Mouse (Mus musculus): ENCODE measurements at regions not wholly inside any gene's neighbourhood (a gene's known extent, or its start where the extent isn't known, plus 50 kb on each side); places are given as distances from the start of the nearest gene placed in this dataset.
A peak's percentile ranks its signal among the peaks of the same experiment; 100 is the strongest.

DNA sequence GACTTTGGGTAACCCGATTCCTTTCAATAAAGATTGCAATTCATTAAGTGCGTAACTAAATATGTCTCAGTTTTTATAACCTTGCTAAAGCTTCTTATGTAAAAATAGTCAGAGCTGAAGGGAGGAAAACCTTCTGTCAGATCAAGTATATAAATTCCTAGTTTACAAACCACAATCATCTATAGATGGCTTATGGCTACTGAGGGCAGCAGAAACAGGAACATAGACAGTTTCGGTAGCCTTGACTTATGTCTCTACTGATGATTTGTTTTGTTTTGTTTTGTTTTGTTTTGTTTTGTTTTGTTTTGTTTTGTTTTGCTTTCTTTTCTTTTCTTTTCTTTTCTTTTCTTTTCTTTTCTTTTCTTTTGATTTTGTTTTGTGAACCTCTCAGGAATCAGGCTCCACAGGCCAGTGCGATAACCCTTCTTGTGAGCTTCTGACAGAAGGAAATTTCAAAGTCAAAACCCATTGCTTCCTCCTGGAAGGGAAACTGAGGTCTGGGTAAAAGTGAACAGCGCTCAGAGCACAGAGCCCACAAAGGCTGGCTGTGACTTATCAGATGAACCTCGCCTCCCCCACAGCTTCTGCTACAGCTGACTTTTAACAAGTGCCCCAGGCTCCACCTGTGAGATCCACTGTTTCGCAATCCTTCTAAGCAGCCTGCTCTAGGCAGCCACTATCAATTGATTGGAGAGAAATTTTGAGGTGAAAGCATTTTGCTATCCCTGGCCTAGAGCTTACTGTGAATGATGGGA lies 391.8 kb upstream of the Zfp462 start:
- no peaks in the 10 kb centered on the region for H3K36me3 ChIP-seq (replicated peaks; ENCODE audit: control insufficient read depth, insufficient read depth)
- no peak overlapping the region for H3K27ac ChIP-seq
- no peaks in the 10 kb centered on the region for H3K9me3 ChIP-seq (ENCODE audit: control insufficient read depth, low read length)
- 92% methylated on average over 7 of the region's 7 CpGs for WGBS
- H3K4me1 ChIP-seq (replicated peaks; ENCODE audit: control insufficient read depth, insufficient read depth, low read length), result no peaks in the 10 kb centered on the region
- no peaks in the 10 kb centered on the region for H3K27me3 ChIP-seq (ENCODE audit: control insufficient read depth, insufficient read depth, low read length)
- H3K9ac ChIP-seq, result no peak overlapping the region
- no peak overlapping the region for H3K4me3 ChIP-seq (replicated peaks; ENCODE audit: low read length)
- DNase-seq (ENCODE audit: low spot score) (no peak), ATAC-seq (ENCODE audit: low FRiP score) (no peak)
- H3K4me2 ChIP-seq (replicated peaks), result no peak overlapping the region

DNA sequence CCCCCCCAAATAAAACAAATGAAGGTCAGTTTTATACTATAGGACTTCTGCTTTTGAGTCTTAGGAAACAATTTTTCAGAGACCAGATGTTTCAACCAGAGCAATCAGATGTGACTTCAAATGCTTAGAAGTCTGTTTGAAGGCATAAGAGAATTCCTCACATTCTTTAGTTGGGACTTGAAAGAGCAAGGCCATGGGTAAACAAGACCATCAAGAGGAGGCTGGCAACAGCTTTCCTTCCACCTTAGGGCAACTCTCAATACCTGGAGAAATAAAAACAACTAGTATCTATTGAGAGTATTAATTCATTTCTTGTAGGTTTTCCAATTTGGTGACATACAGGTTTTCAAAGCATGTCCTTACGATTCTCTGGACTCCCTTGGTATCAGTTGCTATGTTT lies 381.8 kb upstream of the Zfp462 start:
- Histone ChIP-seq H3K36me3 (replicated peaks; ENCODE audit: control insufficient read depth, insufficient read depth) (no peaks in the 10 kb centered on the region), H3K4me2 (replicated peaks) (no peak overlapping the region), H3K9me3 (ENCODE audit: control insufficient read depth, low read length) (no peaks in the 10 kb centered on the region), H3K27me3 (ENCODE audit: control insufficient read depth, insufficient read depth, low read length) (no peaks in the 10 kb centered on the region), H3K9ac (no peak overlapping the region), H3K4me3 (replicated peaks; ENCODE audit: low read length) (no peak overlapping the region), H3K27ac (no peak overlapping the region), H3K4me1 (replicated peaks; ENCODE audit: control insufficient read depth, insufficient read depth, low read length) (no peaks in the 10 kb centered on the region)
- no peak for DNase-seq (ENCODE audit: low spot score)
- ATAC-seq (ENCODE audit: low FRiP score), result no peak
- 91% methylated on average over 1 of the region's 1 CpGs for WGBS

DNA sequence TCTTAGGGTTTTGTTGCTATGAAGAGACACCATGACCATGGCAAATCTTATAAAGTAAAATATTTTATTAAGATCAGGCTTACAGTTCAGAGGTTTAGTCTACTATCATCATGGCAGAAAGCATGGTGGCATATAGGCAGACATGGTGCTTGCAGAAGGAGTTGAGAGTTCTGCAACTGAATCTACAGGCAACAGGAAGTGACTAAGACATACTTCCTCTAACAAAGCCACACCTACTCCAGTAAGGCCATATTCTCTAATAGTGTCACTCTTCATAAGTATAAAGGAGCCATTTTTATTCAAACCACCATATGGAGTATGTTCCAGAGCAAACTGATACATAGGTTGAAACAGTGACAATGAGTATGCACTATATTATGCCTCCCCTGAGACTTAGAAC lies 371.7 kb upstream of the Zfp462 start:
- no peak overlapping the region for H3K9ac ChIP-seq
- H3K27ac ChIP-seq, result no peak overlapping the region
- no peak for ATAC-seq (ENCODE audit: low FRiP score)
- H3K36me3 ChIP-seq (replicated peaks; ENCODE audit: control insufficient read depth, insufficient read depth), result no peaks in the 10 kb centered on the region
- DNase-seq (ENCODE audit: low spot score), result no peak
- no peaks in the 10 kb centered on the region for H3K9me3 ChIP-seq (ENCODE audit: control insufficient read depth, low read length)
- no peak overlapping the region for H3K4me3 ChIP-seq (replicated peaks; ENCODE audit: low read length)
- no peak overlapping the region for H3K4me2 ChIP-seq (replicated peaks)
- no peaks in the 10 kb centered on the region for H3K4me1 ChIP-seq (replicated peaks; ENCODE audit: control insufficient read depth, insufficient read depth, low read length)
- H3K27me3 ChIP-seq (ENCODE audit: control insufficient read depth, insufficient read depth, low read length), result no peaks in the 10 kb centered on the region

DNA sequence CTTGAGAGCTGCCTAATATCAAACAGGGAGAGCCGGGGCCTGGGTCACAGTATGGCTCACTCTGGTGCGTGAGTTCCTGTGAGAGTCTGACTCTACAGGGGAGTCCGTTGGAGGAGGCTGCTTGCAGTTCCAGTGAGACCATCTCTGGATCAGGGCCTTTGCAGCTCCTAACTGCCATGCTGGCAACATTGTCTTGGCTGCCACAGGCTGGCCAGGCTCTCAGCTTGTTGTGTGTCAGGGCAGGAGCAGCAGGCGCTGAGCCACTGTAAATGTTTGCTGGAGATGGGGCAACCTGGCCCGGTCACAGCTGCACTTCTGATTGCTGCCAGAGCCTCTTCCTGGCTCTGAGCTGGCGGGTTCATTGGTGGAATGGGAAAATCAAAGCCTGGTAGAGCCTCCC lies 357.7 kb upstream of the Zfp462 start:
- 68% methylated on average over 6 of the region's 6 CpGs for WGBS
- Histone ChIP-seq H3K27me3 (ENCODE audit: control insufficient read depth, insufficient read depth, low read length) (no peaks in the 10 kb centered on the region), H3K4me1 (replicated peaks; ENCODE audit: control insufficient read depth, insufficient read depth, low read length) (no peaks in the 10 kb centered on the region), H3K36me3 (replicated peaks; ENCODE audit: control insufficient read depth, insufficient read depth) (no peaks in the 10 kb centered on the region), H3K4me3 (replicated peaks; ENCODE audit: low read length) (no peak overlapping the region), H3K4me2 (replicated peaks) (no peak overlapping the region), H3K9ac (no peak overlapping the region), H3K27ac (no peak overlapping the region), H3K9me3 (ENCODE audit: control insufficient read depth, low read length) (no peaks in the 10 kb centered on the region)
- DNase-seq (ENCODE audit: low spot score) (peak; percentile 29), ATAC-seq (ENCODE audit: low FRiP score) (no peak)

DNA sequence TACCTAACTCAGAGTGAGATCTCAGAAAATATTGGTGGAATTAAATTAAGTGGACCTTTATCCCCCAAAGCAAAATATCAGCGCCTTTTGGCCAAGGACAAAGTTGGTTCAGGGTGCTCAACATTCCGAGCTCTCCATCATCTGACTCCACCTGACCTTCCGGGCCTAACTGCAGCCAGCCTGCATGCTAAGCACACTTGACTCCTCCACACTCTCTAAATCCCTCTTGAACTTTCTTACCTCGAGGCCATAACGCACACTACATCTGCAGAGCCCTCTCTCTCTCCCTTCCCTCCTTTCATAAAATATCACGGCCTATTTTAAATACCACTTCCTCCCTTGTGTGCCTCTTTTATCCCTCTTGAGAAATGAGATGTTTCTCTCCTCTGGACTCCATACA lies 356.1 kb upstream of the Zfp462 start:
- H3K4me3 ChIP-seq (replicated peaks; ENCODE audit: low read length), result no peak overlapping the region

DNA sequence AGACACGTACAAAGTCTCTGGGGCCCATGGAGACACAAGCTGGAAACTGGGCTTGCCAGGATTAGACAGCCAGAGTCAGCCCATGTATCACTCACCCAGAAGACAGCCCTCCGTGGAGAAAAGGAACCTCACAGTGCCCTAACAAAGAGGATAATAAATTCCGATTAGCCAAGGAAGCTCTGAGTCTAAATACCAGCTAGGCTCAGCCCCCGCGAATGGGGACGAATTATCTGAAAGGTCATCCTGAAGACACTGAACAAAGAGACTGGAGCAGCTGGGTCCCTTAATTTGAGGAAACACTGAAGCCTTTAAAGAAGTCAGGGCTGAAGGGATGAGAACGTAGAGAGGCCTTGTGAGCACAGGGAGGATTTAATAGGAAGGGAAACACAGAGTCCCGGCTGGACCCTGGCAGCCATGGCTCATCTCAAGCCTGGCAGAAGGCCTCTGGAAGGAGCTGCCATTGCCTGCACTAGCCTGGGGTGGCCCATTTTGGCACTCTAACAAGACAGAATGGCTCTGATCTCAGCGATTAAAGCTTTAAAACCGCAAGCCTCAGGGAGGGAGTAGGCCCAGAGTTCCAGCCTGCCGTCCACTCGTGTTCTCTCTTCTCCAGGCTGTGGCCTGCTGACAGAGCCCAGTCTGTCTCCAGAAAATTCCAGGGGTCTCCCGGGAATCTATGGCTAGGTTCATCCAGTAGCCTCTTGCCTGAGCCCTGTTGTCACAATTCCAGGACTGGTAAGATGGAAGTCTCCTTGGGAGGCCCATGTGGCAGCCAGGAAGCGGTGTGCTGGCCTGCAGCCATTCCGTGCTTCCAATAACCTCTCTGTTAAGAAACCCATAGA lies 343.0 kb upstream of the Zfp462 start:
- Histone ChIP-seq H3K4me2 (replicated peaks) (no peak overlapping the region), H3K27me3 (ENCODE audit: control insufficient read depth, insufficient read depth, low read length) (no peaks in the 10 kb centered on the region), H3K9me3 (ENCODE audit: control insufficient read depth, low read length) (no peaks in the 10 kb centered on the region), H3K4me3 (replicated peaks; ENCODE audit: low read length) (no peak overlapping the region), H3K36me3 (replicated peaks; ENCODE audit: control insufficient read depth, insufficient read depth) (no peaks in the 10 kb centered on the region), H3K27ac (peak overlapping the region; percentile 67), H3K4me1 (replicated peaks; ENCODE audit: control insufficient read depth, insufficient read depth, low read length) (peaks cover 8% of the 10 kb centered on the region; the same call in 1 of the 2 replicates), H3K9ac (no peak overlapping the region)
- ATAC-seq (ENCODE audit: low FRiP score), result peak; percentile 84
- peak; percentile 32 for DNase-seq (ENCODE audit: low spot score)
- 29% methylated on average over 15 of the region's 15 CpGs for WGBS

More for the DNA sequence above, 356.1 kb upstream of the Zfp462 start:
- DNase-seq (ENCODE audit: low spot score) (no peak), ATAC-seq (ENCODE audit: low FRiP score) (no peak)
- no peaks in the 10 kb centered on the region for H3K27me3 ChIP-seq (ENCODE audit: control insufficient read depth, insufficient read depth, low read length)
- no peak overlapping the region for H3K27ac ChIP-seq
- no peaks in the 10 kb centered on the region for H3K36me3 ChIP-seq (replicated peaks; ENCODE audit: control insufficient read depth, insufficient read depth)
- no peak overlapping the region for H3K9ac ChIP-seq
- H3K4me1 ChIP-seq (replicated peaks; ENCODE audit: control insufficient read depth, insufficient read depth, low read length), result no peaks in the 10 kb centered on the region
- 89% methylated on average over 6 of the region's 6 CpGs for WGBS
- no peak overlapping the region for H3K4me2 ChIP-seq (replicated peaks)
- H3K9me3 ChIP-seq (ENCODE audit: control insufficient read depth, low read length), result no peaks in the 10 kb centered on the region

DNA sequence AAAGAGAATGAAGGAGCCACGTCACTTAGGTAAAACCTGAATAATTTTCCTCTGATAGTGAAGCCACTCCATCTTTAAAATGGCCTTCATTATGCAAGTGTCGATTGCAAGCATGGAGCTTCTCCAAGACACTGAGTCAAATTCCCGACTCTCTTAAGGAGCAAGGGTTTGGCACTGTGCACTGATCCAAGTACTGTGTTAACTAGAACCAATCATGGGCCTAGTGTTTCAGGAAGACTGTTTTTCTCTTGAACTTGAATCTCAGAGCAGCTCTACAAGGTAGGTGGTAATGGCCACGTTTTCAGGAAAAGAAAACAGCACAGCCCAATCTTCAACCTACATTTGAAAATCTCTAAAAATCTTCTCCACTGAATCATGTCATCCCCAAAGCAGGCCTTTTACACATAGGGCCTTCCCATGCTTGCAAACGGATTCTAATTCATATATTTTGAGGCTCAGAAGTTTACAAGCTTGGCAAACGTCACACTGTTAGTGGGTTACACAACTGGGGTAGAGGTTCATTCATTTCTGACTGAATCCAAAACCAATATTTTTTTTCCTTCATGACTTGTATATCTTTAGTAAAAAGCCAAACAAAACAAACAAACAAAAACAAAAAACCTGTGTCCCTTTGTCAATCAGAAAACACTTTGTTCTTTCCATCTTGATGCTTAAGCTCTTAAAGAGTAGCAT lies 342.2 kb upstream of the Zfp462 start:
- Histone ChIP-seq H3K4me2 (replicated peaks) (no peak overlapping the region), H3K27ac (peak overlapping the region; percentile 67; the same call in 1 of the 2 replicates), H3K4me3 (replicated peaks; ENCODE audit: low read length) (no peak overlapping the region), H3K27me3 (ENCODE audit: control insufficient read depth, insufficient read depth, low read length) (no peaks in the 10 kb centered on the region), H3K4me1 (replicated peaks; ENCODE audit: control insufficient read depth, insufficient read depth, low read length) (peaks cover 8% of the 10 kb centered on the region; the same call in 1 of the 2 replicates), H3K9ac (no peak overlapping the region), H3K9me3 (ENCODE audit: control insufficient read depth, low read length) (no peaks in the 10 kb centered on the region), H3K36me3 (replicated peaks; ENCODE audit: control insufficient read depth, insufficient read depth) (no peaks in the 10 kb centered on the region)
- DNase-seq (ENCODE audit: low spot score), result no peak
- WGBS, result 78% methylated on average over 6 of the region's 6 CpGs
- ATAC-seq (ENCODE audit: low FRiP score), result no peak

DNA sequence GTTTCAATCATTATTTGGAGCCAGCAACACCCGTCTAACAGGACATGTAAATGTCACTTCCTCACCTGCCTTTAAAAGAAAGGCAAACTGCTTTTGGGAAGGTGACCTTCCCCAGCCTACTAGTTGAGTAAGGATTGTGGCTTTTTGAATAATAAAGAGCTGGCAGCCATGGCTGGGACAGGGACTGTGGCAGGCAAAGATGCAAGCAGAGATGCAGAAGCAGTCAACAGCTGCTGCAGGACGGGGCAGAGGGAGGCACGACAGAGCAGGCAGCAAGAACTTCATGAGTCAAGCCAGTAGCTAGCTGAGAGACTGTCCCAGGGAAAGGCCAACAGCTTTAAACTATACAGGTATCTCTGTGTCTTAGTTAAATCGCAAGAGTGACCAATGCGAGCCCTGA lies 334.7 kb upstream of the Zfp462 start:
- no peaks in the 10 kb centered on the region for H3K36me3 ChIP-seq (replicated peaks; ENCODE audit: control insufficient read depth, insufficient read depth)
- no peak overlapping the region for H3K9ac ChIP-seq
- WGBS, result 68% methylated on average over 5 of the region's 5 CpGs
- no peak overlapping the region for H3K4me2 ChIP-seq (replicated peaks)
- ATAC-seq (ENCODE audit: low FRiP score) (no peak), DNase-seq (ENCODE audit: low spot score) (no peak)
- no peaks in the 10 kb centered on the region for H3K9me3 ChIP-seq (ENCODE audit: control insufficient read depth, low read length)
- no peak overlapping the region for H3K4me3 ChIP-seq (replicated peaks; ENCODE audit: low read length)
- H3K4me1 ChIP-seq (replicated peaks; ENCODE audit: control insufficient read depth, insufficient read depth, low read length), result peaks cover 15% of the 10 kb centered on the region
- H3K27me3 ChIP-seq (ENCODE audit: control insufficient read depth, insufficient read depth, low read length), result no peaks in the 10 kb centered on the region
- H3K27ac ChIP-seq, result no peak overlapping the region
